Mouse (Mus musculus) myocyte (in vitro differentiated cells): ENCODE measurements around the gene Axin2. TPM values are rescaled to one million over a fixed set of nuclear protein-coding genes. Genes with fewer than 3 reads are reported as not detected.

Experiments used
- H3K27me3 ChIP-seq: one replicate; pipeline ENCODE4 v1.6.1; 2011; ENCODE audit not compliant: control insufficient read depth, insufficient read depth, insufficient read length
- H3K36me3 ChIP-seq: one replicate; pipeline ENCODE4 v1.6.1; 2011; ENCODE audit not compliant: control insufficient read depth, insufficient read depth
- H3K4me2 ChIP-seq: one replicate; pipeline ENCODE4 v1.6.1; 2011; ENCODE audit warnings: low read depth, control low read depth
- H3K4me3 ChIP-seq: one replicate; pipeline ENCODE4 v1.5.1; 2011; ENCODE audit warnings: mild to moderate bottlenecking, control low read depth, moderate library complexity
- H3K79me2 ChIP-seq: one replicate; pipeline ENCODE4 v1.6.1; 2011; ENCODE audit not compliant: control insufficient read depth, insufficient read depth
- H3ac ChIP-seq: one replicate; pipeline ENCODE4 v1.6.1; 2011; ENCODE audit not compliant: control insufficient read depth, insufficient read length
- CEBPB ChIP-seq: IDR thresholded peaks from 2 replicates; pipeline ENCODE4 v1.6.1; 2011; ENCODE audit warnings: mild to moderate bottlenecking, moderate library complexity; ENCODE audit not compliant: poor library complexity, insufficient read depth, severe bottlenecking
- E2F4 ChIP-seq: IDR thresholded peaks from one replicate; pipeline ENCODE4 v1.6.1; 2011; ENCODE audit warnings: mild to moderate bottlenecking, control low read depth, moderate library complexity; ENCODE audit not compliant: insufficient read depth
- MAX ChIP-seq: IDR thresholded peaks from one replicate; pipeline ENCODE4 v1.6.1; 2011; ENCODE audit warnings: low read depth, mild to moderate bottlenecking, control low read depth
- MYOD1 ChIP-seq, 3 experiments: IDR thresholded peaks; one replicate each; pipeline ENCODE4 v1.6.1; 2011; ENCODE audit warnings: control low read depth in 2 of 3, low read depth in 2 of 3, mild to moderate bottlenecking in 2 of 3, moderate library complexity in 1 of 3; ENCODE audit not compliant: insufficient read length in 2 of 3, control insufficient read depth in 1 of 3
- MYOG ChIP-seq, 3 experiments: IDR thresholded peaks; one replicate each; pipeline ENCODE4 v1.6.1; 2011; ENCODE audit warnings: control low read depth in 2 of 3, low read depth in 2 of 3, mild to moderate bottlenecking in 2 of 3; ENCODE audit not compliant: insufficient read length in 2 of 3, control insufficient read depth in 1 of 3, insufficient read depth in 1 of 3
- POLR2A ChIP-seq: IDR thresholded peaks from one replicate; pipeline ENCODE4 v1.6.1; 2011; ENCODE audit warnings: low read depth, mild to moderate bottlenecking, control low read depth, moderate library complexity; ENCODE audit not compliant: insufficient read length
- POLR2AphosphoS2 ChIP-seq: IDR thresholded peaks from one replicate; pipeline ENCODE4 v1.6.1; 2011; ENCODE audit warnings: low read depth, control low read depth; ENCODE audit not compliant: insufficient read length
- REST ChIP-seq: IDR thresholded peaks from one replicate; pipeline ENCODE4 v1.6.1; 2011; ENCODE audit warnings: mild to moderate bottlenecking, control low read depth, moderate library complexity; ENCODE audit not compliant: insufficient read depth, insufficient read length
- SRF ChIP-seq: IDR thresholded peaks from one replicate; pipeline ENCODE4 v1.6.1; 2011; ENCODE audit warnings: low read depth; ENCODE audit not compliant: control insufficient read depth, insufficient read length
- TCF12 ChIP-seq: IDR thresholded peaks from one replicate; pipeline ENCODE4 v1.6.1; 2011; ENCODE audit warnings: mild to moderate bottlenecking, control low read depth; ENCODE audit not compliant: poor library complexity, insufficient read depth, severe bottlenecking
- TCF3 ChIP-seq: IDR thresholded peaks from one replicate; pipeline ENCODE4 v1.6.1; 2011; ENCODE audit warnings: low read depth, control low read depth; ENCODE audit not compliant: insufficient read length
- USF1 ChIP-seq: IDR thresholded peaks from one replicate; pipeline ENCODE4 v1.6.1; 2011; ENCODE audit warnings: low read depth, mild to moderate bottlenecking, control low read depth, moderate library complexity
- polyA plus RNA-seq: library from polyadenylated mRNA; unstranded; fragments of >200 nt; fragmentation: generic; extraction: Trizol; gene quantifications from one replicate; pipeline ENCODE4 v1.2.1, GENCODE M21; 2012; ENCODE audit warnings: missing spikeins

Gene Axin2
- polyA plus RNA-seq, 1 experiment = 1.7 TPM

DNA sequence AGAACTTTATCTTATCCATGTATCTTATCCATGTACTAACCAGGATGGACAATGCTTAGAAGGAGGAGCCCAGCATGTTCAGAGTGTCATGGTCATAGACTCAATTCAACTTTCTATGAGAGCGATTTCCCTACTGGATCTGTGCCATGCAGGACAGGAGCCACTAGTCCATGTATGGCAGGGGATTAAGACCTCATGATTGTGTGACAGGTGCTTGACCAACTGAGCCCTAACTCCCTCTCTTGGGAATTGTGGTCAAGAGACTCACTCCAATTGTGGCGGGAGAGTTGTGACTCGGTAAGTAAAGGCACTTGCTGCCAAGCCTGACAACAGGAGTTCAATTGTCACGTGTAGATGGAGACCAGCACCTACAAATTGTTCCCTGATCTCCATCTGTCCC lies 67.6 kb downstream of the Axin2 start:
- Histone ChIP-seq H3K27me3 (no peaks in the 10 kb centered on the region), H3K36me3 (no peaks in the 10 kb centered on the region), H3K79me2 (no peaks in the 10 kb centered on the region), H3ac (no peak overlapping the region), H3K4me3 (no peak overlapping the region), H3K4me2 (no peak overlapping the region)
- TF ChIP-seq E2F4 = no peak
- peak; percentile 52 to 91 (median 75) for TF ChIP-seq MYOD1 (IDR thresholded peaks at IDR 0.05; ENCODE audit: control insufficient read depth in 1 of 3, insufficient read length in 2 of 3, low read depth in 2 of 3)
- TF ChIP-seq MYOG (IDR thresholded peaks at IDR 0.05; ENCODE audit: control insufficient read depth in 1 of 3, insufficient read depth in 1 of 3, insufficient read length in 2 of 3, low read depth in 2 of 3) = peak in 2 of 3 experiments; percentile 43 to 58

DNA sequence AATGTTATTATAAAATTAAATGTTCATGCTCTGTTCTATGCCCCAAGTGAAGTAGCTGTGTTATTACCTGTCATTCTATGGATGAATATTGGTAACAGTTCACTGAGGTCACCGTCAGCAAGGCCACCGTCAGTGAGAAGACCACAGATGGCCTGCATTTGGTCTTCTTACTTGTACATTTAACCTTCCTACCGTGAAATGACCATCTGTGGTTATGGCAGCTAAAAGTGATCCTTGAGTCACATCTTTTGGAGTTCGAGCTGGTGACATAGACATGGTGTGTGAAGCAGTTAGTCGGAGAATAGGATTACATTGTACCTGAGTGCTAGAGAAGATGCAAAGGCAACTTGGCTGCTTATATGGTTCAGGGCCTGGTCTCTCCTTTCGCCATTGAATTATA lies 68.1 kb downstream of the Axin2 start:
- Histone ChIP-seq H3K27me3 (no peaks in the 10 kb centered on the region), H3K4me3 (no peak overlapping the region), H3K79me2 (no peaks in the 10 kb centered on the region), H3K36me3 (no peaks in the 10 kb centered on the region), H3K4me2 (no peak overlapping the region), H3ac (no peak overlapping the region)
- no peak for TF ChIP-seq TCF12
- TF ChIP-seq SRF = no peak
- TF ChIP-seq REST = no peak
- no peak for TF ChIP-seq POLR2A
- TF ChIP-seq POLR2AphosphoS2 = no peak

GRCm38 (mm10) chr11:108989940-108990339 lies 69.8 kb downstream of the Axin2 start:
- Histone ChIP-seq H3K27me3 (no peaks in the 10 kb centered on the region), H3K36me3 (no peaks in the 10 kb centered on the region), H3ac (no peak overlapping the region), H3K4me2 (no peak overlapping the region), H3K4me3 (no peak overlapping the region), H3K79me2 (no peaks in the 10 kb centered on the region)
- TF ChIP-seq TCF3 = no peak
- no peak for TF ChIP-seq MAX
- TF ChIP-seq POLR2A = no peak
- TF ChIP-seq USF1 = no peak

DNA sequence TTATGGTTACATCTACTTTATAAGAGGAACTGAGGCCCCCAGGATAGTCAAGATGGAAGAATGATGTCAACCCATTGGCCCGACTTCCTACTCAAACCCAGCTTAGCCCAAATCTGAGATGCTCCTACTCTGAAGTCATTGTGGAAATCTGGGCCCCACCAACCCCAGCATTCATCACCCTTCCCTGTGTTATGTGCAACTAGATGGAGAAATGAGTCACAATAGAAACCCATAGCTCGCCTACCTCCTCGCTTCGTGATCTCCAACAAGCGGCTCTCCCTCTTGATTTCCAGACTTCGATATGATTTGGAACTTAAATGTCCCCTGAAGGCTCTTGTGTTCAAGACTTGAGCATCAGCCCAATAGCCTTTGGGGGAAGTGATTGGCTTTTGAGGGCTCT lies 73.3 kb downstream of the Axin2 start:
- Histone ChIP-seq H3K36me3 (no peaks in the 10 kb centered on the region), H3K27me3 (no peaks in the 10 kb centered on the region), H3K4me3 (no peak overlapping the region), H3ac (no peak overlapping the region), H3K79me2 (no peaks in the 10 kb centered on the region), H3K4me2 (no peak overlapping the region)
- TF ChIP-seq POLR2A (no peak), POLR2AphosphoS2 (no peak), CEBPB (no peak), MYOD1 (IDR thresholded peaks at IDR 0.05; ENCODE audit: control insufficient read depth in 1 of 3, insufficient read length in 2 of 3, low read depth in 2 of 3) (no peak)

DNA sequence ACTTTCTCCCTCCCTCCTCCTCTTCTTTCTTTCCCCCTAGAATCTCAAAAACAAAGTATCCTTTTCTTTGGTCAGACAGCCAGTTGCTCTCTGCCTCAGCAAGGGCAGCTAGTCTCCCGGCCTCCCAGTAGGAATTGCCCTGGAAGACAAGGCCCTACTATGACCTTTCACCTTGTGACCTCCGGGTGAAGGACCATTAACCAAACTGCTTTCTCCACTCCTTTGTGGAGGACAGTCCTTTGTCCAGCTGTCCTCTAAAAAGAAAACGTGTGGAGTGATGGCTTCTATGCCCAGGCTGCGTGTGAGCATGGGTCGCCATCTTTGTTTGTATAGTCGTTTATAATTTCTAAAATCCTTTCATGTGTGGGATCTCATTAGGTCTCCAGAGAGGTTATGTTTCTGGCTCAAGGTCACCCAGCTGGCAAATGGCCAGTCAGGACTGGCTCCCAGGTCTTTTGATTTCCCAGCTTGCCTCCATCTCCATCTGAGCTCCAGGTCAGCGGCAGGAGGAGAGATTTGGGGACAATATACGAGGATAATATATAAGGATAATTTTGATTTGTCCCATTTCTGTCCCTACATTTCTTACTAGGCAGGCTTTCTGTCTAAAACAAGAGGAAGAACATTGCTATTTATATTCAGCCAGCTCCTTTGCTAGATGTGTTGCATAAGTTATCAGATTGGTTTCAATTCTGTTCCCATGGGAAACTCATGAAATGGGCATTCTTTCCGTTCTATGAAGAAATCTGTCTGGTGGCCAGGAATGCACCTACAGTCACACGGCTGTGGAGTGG lies 75.2 kb downstream of the Axin2 start:
- no peaks in the 10 kb centered on the region for H3K79me2 ChIP-seq
- H3K4me2 ChIP-seq = no peak overlapping the region
- no peaks in the 10 kb centered on the region for H3K36me3 ChIP-seq
- no peak overlapping the region for H3K4me3 ChIP-seq
- TF ChIP-seq MYOG (IDR thresholded peaks at IDR 0.05; ENCODE audit: control insufficient read depth in 1 of 3, insufficient read depth in 1 of 3, insufficient read length in 2 of 3, low read depth in 2 of 3) = no peak
- TF ChIP-seq POLR2A = no peak
- TF ChIP-seq CEBPB = no peak
- no peak for TF ChIP-seq POLR2AphosphoS2
- no peak for TF ChIP-seq USF1
- TF ChIP-seq MYOD1 (IDR thresholded peaks at IDR 0.05; ENCODE audit: control insufficient read depth in 1 of 3, insufficient read length in 2 of 3, low read depth in 2 of 3) = no peak
- no peak for TF ChIP-seq REST
- TF ChIP-seq MAX = no peak
- no peak for TF ChIP-seq TCF3
- H3ac ChIP-seq = no peak overlapping the region
- no peaks in the 10 kb centered on the region for H3K27me3 ChIP-seq

DNA sequence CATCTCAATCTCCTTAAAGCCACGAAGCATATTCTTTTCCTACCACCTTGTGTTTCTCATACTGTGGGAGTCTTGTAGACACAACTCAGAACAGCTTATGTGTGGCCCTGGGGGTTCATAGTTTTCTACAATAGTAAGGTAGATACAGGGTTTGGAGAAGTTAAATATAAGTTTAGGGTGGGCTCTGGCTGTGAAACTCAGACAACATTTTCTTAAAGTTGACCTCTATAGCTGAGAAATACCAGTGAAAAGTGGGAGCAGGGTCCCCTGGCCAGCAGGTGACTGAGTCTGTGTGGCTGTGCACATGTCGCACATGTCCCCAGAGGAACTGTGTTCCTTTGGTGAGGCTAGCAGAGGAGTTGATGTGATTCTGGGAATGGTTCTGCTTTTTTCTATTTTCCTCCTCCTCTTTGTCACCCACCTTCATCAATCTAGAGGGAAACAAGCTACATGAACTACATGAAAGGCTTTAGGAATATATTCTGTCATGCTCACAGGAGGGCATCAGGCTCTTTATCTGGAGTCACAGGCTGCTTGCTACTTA lies 75.9 kb downstream of the Axin2 start:
- no peak for TF ChIP-seq POLR2AphosphoS2
- TF ChIP-seq SRF = no peak
- no peak for TF ChIP-seq USF1
- TF ChIP-seq MYOD1 (IDR thresholded peaks at IDR 0.05; ENCODE audit: control insufficient read depth in 1 of 3, insufficient read length in 2 of 3, low read depth in 2 of 3) = no peak
- no peak for TF ChIP-seq TCF12
- no peak for TF ChIP-seq TCF3
- TF ChIP-seq REST = no peak
- no peak for TF ChIP-seq CEBPB
- TF ChIP-seq E2F4 = no peak
- Histone ChIP-seq H3K4me2 (no peak overlapping the region), H3K36me3 (no peaks in the 10 kb centered on the region), H3K79me2 (no peaks in the 10 kb centered on the region), H3ac (no peak overlapping the region), H3K4me3 (no peak overlapping the region), H3K27me3 (no peaks in the 10 kb centered on the region)
